Mouse (Mus musculus): ENCODE data around the gene Epb41l2.

- no peak for TF ChIP-seq POLR2A (IDR thresholded peaks at IDR 0.05; ENCODE audit: borderline replicate concordance, insufficient read depth, low read length)
- no peak for TF ChIP-seq CTCF (IDR thresholded peaks at IDR 0.05; ENCODE audit: borderline replicate concordance, insufficient read depth, low read depth, low read length)
These were observed 174.1 kb downstream of the Epb41l2 start for GRCm38 (mm10) chr10:25533513-25534246.
